Mouse (Mus musculus): ENCODE results near the gene Gm13124.

- TF ChIP-seq USF1 (IDR thresholded peaks at IDR 0.05; ENCODE audit: low read depth), result no peak
- TF ChIP-seq CTCF (IDR thresholded peaks at IDR 0.05; ENCODE audit: control insufficient read depth, insufficient read depth, insufficient read length), result no peak
- TF ChIP-seq CEBPB (IDR thresholded peaks at IDR 0.05; ENCODE audit: low read depth), result no peak
- no peak for TF ChIP-seq MAX (IDR thresholded peaks at IDR 0.05)
- TF ChIP-seq MYOG (IDR thresholded peaks at IDR 0.05; ENCODE audit: control insufficient read depth, extremely low read depth, insufficient read length), result no peak
- TF ChIP-seq FOSL1 (IDR thresholded peaks at IDR 0.05; ENCODE audit: insufficient read depth, low read length, poor library complexity, severe bottlenecking), result no peak
Observed at GRCm38 (mm10) chr4:144614586-144614985, 49.7 kb upstream of the Gm13124 start.

Data from C2C12 (cell line).